Mouse (Mus musculus) forebrain, embryonic 16.5 days (tissue): ENCODE measurements around the gene Ssh2. TPM values are rescaled to one million over a fixed set of nuclear protein-coding genes. Genes with fewer than 3 reads are reported as not detected.

Experiments used
- ATAC-seq: fragments of 200-750 bp; cut with Nextera tagmentation; 2 replicates; pipeline ENCODE4 v1.8.0; 2017; ENCODE audit warnings: mild to moderate bottlenecking, moderate library complexity
- H3K27ac ChIP-seq: fragments of 300-500 bp; sonication (generic); 2 replicates; pipeline ENCODE4 v1.5.1; 2014; ENCODE audit warnings: low read length, control low read depth
- H3K27me3 ChIP-seq: fragments of 300-500 bp; sonication (generic); replicated peaks from 2 replicates; pipeline ENCODE4 v1.6.1; 2014; ENCODE audit warnings: low read length; ENCODE audit not compliant: control insufficient read depth, insufficient read depth
- H3K36me3 ChIP-seq: fragments of 300-500 bp; sonication (generic); 2 replicates; pipeline ENCODE4 v1.6.1; 2014; ENCODE audit not compliant: control insufficient read depth, insufficient read depth
- H3K4me1 ChIP-seq: fragments of 300-500 bp; sonication (generic); replicated peaks from 2 replicates; pipeline ENCODE4 v1.6.1; 2014; ENCODE audit warnings: low read length; ENCODE audit not compliant: control insufficient read depth, insufficient read depth
- H3K4me2 ChIP-seq: fragments of 300-500 bp; sonication (generic); 2 replicates; pipeline ENCODE4 v1.6.1; 2014; ENCODE audit warnings: mild to moderate bottlenecking, low read length, control low read depth
- H3K4me3 ChIP-seq: fragments of 300-500 bp; sonication (generic); replicated peaks from 2 replicates; pipeline ENCODE4 v1.5.1; 2014; ENCODE audit warnings: mild to moderate bottlenecking, low read length, control low read depth
- H3K9ac ChIP-seq: fragments of 300-500 bp; sonication (generic); replicated peaks from 2 replicates; pipeline ENCODE4 v1.6.1; 2014; ENCODE audit warnings: low read depth, low read length, control low read depth
- H3K9me3 ChIP-seq: fragments of 300-500 bp; sonication (generic); 2 replicates; pipeline ENCODE4 v1.6.1; 2016; ENCODE audit warnings: low read length; ENCODE audit not compliant: control insufficient read depth
- WGBS: fragments of 180-500 bp; shearing (Covaris S2); extraction: QIAGEN DNeasy Blood & Tissue Kit; methylation state at CpG from one replicate; pipeline ENCODE4 v1.1.7; 2014; 5-methylcytosine and 5-hydroxymethylcytosine counted together
- polyA plus RNA-seq: library from polyadenylated mRNA; unstranded; fragments of >200 nt; fragmentation: Nextera tagmentation; extraction: Ambion mirVana; gene quantifications from 2 replicates; pipeline ENCODE4 v1.2.1, GENCODE M21; 2015

The Ssh2 gene
- polyA plus RNA-seq, 1 experiment from 2014 or later = 22.1 TPM

DNA sequence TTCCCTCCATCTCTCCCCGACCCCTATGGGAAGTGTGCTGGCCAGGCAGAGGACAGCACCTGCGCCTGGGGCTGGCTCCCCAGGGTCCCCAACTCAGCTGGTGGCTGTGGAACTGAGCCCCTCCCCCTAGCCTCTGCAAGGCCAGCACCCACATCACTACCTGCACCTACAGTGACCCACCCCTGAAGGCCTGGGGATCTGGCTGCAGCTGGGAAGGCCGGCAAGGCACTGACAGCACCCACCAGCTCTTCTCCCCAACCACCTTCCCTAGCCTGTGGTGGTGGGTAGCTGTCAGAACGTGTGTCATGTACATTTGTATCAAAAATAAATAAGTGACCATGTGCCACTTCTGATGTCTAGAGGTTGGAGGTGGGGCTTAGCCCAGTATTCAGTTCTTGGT, 291.3 kb downstream of the Ssh2 start:
- no peak overlapping the region for H3K4me3 ChIP-seq
- no peaks in the 10 kb centered on the region for H3K9me3 ChIP-seq
- WGBS = 75% methylated on average over 4 of the region's 4 CpGs
- no peaks in the 10 kb centered on the region for H3K27me3 ChIP-seq
- no peak overlapping the region for H3K27ac ChIP-seq
- peaks cover 20% of the 10 kb centered on the region for H3K36me3 ChIP-seq
- peak; percentile 8; the same call in 1 of the 2 replicates for ATAC-seq
- H3K4me1 ChIP-seq = peaks cover 8% of the 10 kb centered on the region
- no peak overlapping the region for H3K4me2 ChIP-seq
- H3K9ac ChIP-seq = no peak overlapping the region

DNA sequence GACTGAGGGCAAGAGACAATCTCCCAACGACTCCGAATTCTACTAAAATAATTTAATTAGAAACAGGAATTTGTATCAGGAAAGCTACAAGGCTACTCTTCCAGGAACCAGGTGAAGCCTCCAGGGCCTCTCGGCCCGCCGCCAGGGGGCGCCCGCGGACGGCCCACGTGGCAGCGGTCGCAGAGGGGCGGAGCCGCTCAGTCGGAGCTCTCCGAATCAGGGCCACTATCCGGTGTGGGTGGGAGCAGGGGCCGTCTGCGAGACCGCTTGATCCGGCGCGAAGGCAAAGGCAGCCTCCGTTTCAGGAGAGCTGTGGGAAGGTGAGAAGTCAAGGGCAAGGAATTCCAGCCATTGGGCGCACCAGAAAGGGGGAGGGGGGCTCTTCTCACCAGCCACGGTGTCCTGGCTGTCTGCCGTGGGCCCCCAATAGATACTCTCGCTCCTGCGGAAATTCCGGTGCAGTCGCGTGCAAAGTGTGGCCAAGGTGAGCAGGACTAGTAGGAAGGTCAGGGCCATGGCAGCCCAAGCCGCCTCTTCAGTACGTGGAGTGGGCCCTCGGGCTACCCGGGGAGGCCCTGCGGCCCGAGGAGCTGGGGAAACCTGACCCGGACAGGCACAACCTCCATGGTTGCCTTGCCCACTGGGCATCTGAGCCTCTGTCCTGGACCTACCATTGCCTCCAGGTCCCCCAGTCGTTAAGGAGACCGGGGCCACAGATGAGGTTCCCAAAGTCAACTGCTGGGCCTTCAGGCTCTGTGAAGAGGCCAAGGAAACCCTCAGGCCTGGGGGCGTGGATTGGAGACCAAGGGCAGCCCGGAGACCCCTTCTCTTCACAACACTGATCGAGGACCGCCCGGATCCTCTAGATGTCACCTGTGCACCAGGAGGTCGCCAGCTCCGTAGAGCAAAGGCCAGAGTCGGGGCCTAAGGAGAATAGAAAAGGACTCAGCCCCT, 292.3 kb downstream of the Ssh2 start:
- WGBS = 21% methylated on average over 49 of the region's 49 CpGs
- ATAC-seq = peak; percentile 67
- H3K9me3 ChIP-seq = no peaks in the 10 kb centered on the region

More for the DNA sequence above, 292.3 kb downstream of the Ssh2 start:
- no peaks in the 10 kb centered on the region for H3K27me3 ChIP-seq
- peak overlapping the region; percentile 54 for H3K4me2 ChIP-seq
- H3K36me3 ChIP-seq = peaks cover 19% of the 10 kb centered on the region
- no peak overlapping the region for H3K27ac ChIP-seq
- H3K4me1 ChIP-seq = peaks cover 13% of the 10 kb centered on the region
- peak overlapping the region; percentile 41 for H3K4me3 ChIP-seq
- peak overlapping the region; percentile 35 for H3K9ac ChIP-seq

Other genes starting within 250 kb of the Ssh2 start
- 0.27 and 0.72 TPM in 2 replicates for gene Slc6a4, start 217.7 kb upstream of the Ssh2 start, polyA plus RNA-seq
- gene Nsrp1, start 137.9 kb upstream of the Ssh2 start, polyA plus RNA-seq = 50.2 and 50.9 TPM in 2 replicates
- 1.1 and 1.2 TPM in 2 replicates for gene Efcab5, start 27.3 kb upstream of the Ssh2 start, polyA plus RNA-seq
- gene Coro6, start 246.1 kb downstream of the Ssh2 start, polyA plus RNA-seq = 0.11 TPM in 1 of 2 replicates, not detected in the other